Mouse (Mus musculus): ENCODE measurements around the gene Lrp6. TPM values are rescaled to one million over a fixed set of nuclear protein-coding genes. Genes with fewer than 3 reads are reported as not detected.

Lrp6 gene
- polyA plus RNA-seq, 1 experiment = 39.6 TPM

GRCm38 (mm10) chr6:134575288-134575741 is 8.6 kb upstream of the Lrp6 start:
- peak; percentile 25 for DNase-seq
- H3K36me3 ChIP-seq (ENCODE audit: control insufficient read depth, insufficient read depth, low read length) = no peaks in the 10 kb centered on the region
- 53% methylated on average over 3 of the region's 3 CpGs for WGBS
- no peak overlapping the region for H3K27ac ChIP-seq (ENCODE audit: insufficient read depth, low read depth, low read length)
- no peaks in the 10 kb centered on the region for H3K4me1 ChIP-seq (ENCODE audit: control insufficient read depth, insufficient read depth, low read length)
- no peaks in the 10 kb centered on the region for H3K27me3 ChIP-seq (replicated peaks; ENCODE audit: control insufficient read depth, insufficient read depth, low read length)
- H3K4me3 ChIP-seq (ENCODE audit: insufficient read depth, low read depth, low read length) = no peak overlapping the region
- TF ChIP-seq POLR2A (IDR thresholded peaks at IDR 0.05; ENCODE audit: low read depth, low read length) = no peak
- no peak for TF ChIP-seq CTCF (conservative IDR thresholded peaks at IDR 0.05; ENCODE audit: insufficient read depth, insufficient read length, low read depth, low read length)

- DNase-seq = peak; percentile 57
- 73% methylated on average over 5 of the region's 5 CpGs for WGBS
- Histone ChIP-seq H3K4me1 (ENCODE audit: control insufficient read depth, insufficient read depth, low read length) (peaks cover 4% of the 10 kb centered on the region), H3K36me3 (ENCODE audit: control insufficient read depth, insufficient read depth, low read length) (no peaks in the 10 kb centered on the region), H3K4me3 (ENCODE audit: insufficient read depth, low read depth, low read length) (no peak overlapping the region), H3K27me3 (replicated peaks; ENCODE audit: control insufficient read depth, insufficient read depth, low read length) (no peaks in the 10 kb centered on the region), H3K27ac (ENCODE audit: insufficient read depth, low read depth, low read length) (no peak overlapping the region)
- TF ChIP-seq CTCF (conservative IDR thresholded peaks at IDR 0.05; ENCODE audit: insufficient read depth, insufficient read length, low read depth, low read length) = no peak
- no peak for TF ChIP-seq POLR2A (IDR thresholded peaks at IDR 0.05; ENCODE audit: low read depth, low read length)
These were observed 1.3 kb upstream of the Lrp6 start for GRCm38 (mm10) chr6:134567986-134568556.

- H3K27ac ChIP-seq (ENCODE audit: insufficient read depth, low read depth, low read length) = peak overlapping the region; percentile 98
- no peaks in the 10 kb centered on the region for H3K36me3 ChIP-seq (ENCODE audit: control insufficient read depth, insufficient read depth, low read length)
- DNase-seq = no peak
- no peak for TF ChIP-seq POLR2A (IDR thresholded peaks at IDR 0.05; ENCODE audit: low read depth, low read length)
- no peak for TF ChIP-seq CTCF (conservative IDR thresholded peaks at IDR 0.05; ENCODE audit: insufficient read depth, insufficient read length, low read depth, low read length)
- 1% methylated on average over 38 of the region's 64 CpGs for WGBS
- peaks cover 10% of the 10 kb centered on the region for H3K4me1 ChIP-seq (ENCODE audit: control insufficient read depth, insufficient read depth, low read length)
- H3K4me3 ChIP-seq (ENCODE audit: insufficient read depth, low read depth, low read length) = peak overlapping the region; percentile 84
- H3K27me3 ChIP-seq (replicated peaks; ENCODE audit: control insufficient read depth, insufficient read depth, low read length) = no peaks in the 10 kb centered on the region
These were observed 432 bp downstream of the Lrp6 start for GRCm38 (mm10) chr6:134566248-134566817.

GRCm38 (mm10) chr6:134565606-134566247 is 1.0 kb downstream of the Lrp6 start:
- Histone ChIP-seq H3K4me1 (ENCODE audit: control insufficient read depth, insufficient read depth, low read length) (peaks cover 13% of the 10 kb centered on the region), H3K36me3 (ENCODE audit: control insufficient read depth, insufficient read depth, low read length) (no peaks in the 10 kb centered on the region), H3K4me3 (ENCODE audit: insufficient read depth, low read depth, low read length) (peak overlapping the region; percentile 84), H3K27me3 (replicated peaks; ENCODE audit: control insufficient read depth, insufficient read depth, low read length) (no peaks in the 10 kb centered on the region), H3K27ac (ENCODE audit: insufficient read depth, low read depth, low read length) (peak overlapping the region; percentile 91)
- WGBS = 3% methylated on average over 19 of the region's 19 CpGs
- TF ChIP-seq POLR2A (IDR thresholded peaks at IDR 0.05; ENCODE audit: low read depth, low read length) (no peak), CTCF (conservative IDR thresholded peaks at IDR 0.05; ENCODE audit: insufficient read depth, insufficient read length, low read depth, low read length) (0 out of 2 replicates have a peak, but pooled peaks have one; percentile 1)
- DNase-seq = peak; percentile 67

GRCm38 (mm10) chr6:134564539-134564938 is 2.2 kb downstream of the Lrp6 start:
- Histone ChIP-seq H3K4me3 (ENCODE audit: insufficient read depth, low read depth, low read length) (no peak overlapping the region), H3K27ac (ENCODE audit: insufficient read depth, low read depth, low read length) (no peak overlapping the region; the same call in 1 of the 2 replicates), H3K36me3 (ENCODE audit: control insufficient read depth, insufficient read depth, low read length) (no peaks in the 10 kb centered on the region), H3K27me3 (replicated peaks; ENCODE audit: control insufficient read depth, insufficient read depth, low read length) (no peaks in the 10 kb centered on the region), H3K4me1 (ENCODE audit: control insufficient read depth, insufficient read depth, low read length) (peaks cover 14% of the 10 kb centered on the region)
- 27% methylated on average over 2 of the region's 2 CpGs for WGBS
- DNase-seq = peak; percentile 88
- TF ChIP-seq CTCF (conservative IDR thresholded peaks at IDR 0.05; ENCODE audit: insufficient read depth, insufficient read length, low read depth, low read length) (no peak), POLR2A (IDR thresholded peaks at IDR 0.05; ENCODE audit: low read depth, low read length) (no peak)

- no peak for DNase-seq
- no peak for TF ChIP-seq CTCF (conservative IDR thresholded peaks at IDR 0.05; ENCODE audit: insufficient read depth, insufficient read length, low read depth, low read length)
- no peak for TF ChIP-seq POLR2A (IDR thresholded peaks at IDR 0.05; ENCODE audit: low read depth, low read length)
- peaks cover 35% of the 10 kb centered on the region for H3K4me1 ChIP-seq (ENCODE audit: control insufficient read depth, insufficient read depth, low read length)
- WGBS = 56% methylated on average over 3 of the region's 3 CpGs
- H3K27me3 ChIP-seq (replicated peaks; ENCODE audit: control insufficient read depth, insufficient read depth, low read length) = no peaks in the 10 kb centered on the region
- H3K4me3 ChIP-seq (ENCODE audit: insufficient read depth, low read depth, low read length) = no peak overlapping the region
- H3K36me3 ChIP-seq (ENCODE audit: control insufficient read depth, insufficient read depth, low read length) = no peaks in the 10 kb centered on the region
- H3K27ac ChIP-seq (ENCODE audit: insufficient read depth, low read depth, low read length) = no peak overlapping the region
These were observed 7.1 kb downstream of the Lrp6 start for GRCm38 (mm10) chr6:134559635-134560034.

- Histone ChIP-seq H3K36me3 (ENCODE audit: control insufficient read depth, insufficient read depth, low read length) (no peaks in the 10 kb centered on the region), H3K27ac (ENCODE audit: insufficient read depth, low read depth, low read length) (no peak overlapping the region), H3K4me3 (ENCODE audit: insufficient read depth, low read depth, low read length) (no peak overlapping the region), H3K4me1 (ENCODE audit: control insufficient read depth, insufficient read depth, low read length) (peaks cover 35% of the 10 kb centered on the region), H3K27me3 (replicated peaks; ENCODE audit: control insufficient read depth, insufficient read depth, low read length) (no peaks in the 10 kb centered on the region)
- 31% methylated on average over 8 of the region's 8 CpGs for WGBS
- DNase-seq = no peak
- no peak for TF ChIP-seq POLR2A (IDR thresholded peaks at IDR 0.05; ENCODE audit: low read depth, low read length)
- no peak for TF ChIP-seq CTCF (conservative IDR thresholded peaks at IDR 0.05; ENCODE audit: insufficient read depth, insufficient read length, low read depth, low read length)
These were observed 8.1 kb downstream of the Lrp6 start for GRCm38 (mm10) chr6:134558546-134559129.

Measured in kidney, adult 2 months (tissue).